Mouse (Mus musculus) hindbrain, embryonic 10.5 days (tissue): ENCODE data around the gene Ltbp3. TPM values are rescaled to one million over a fixed set of nuclear protein-coding genes. Genes with fewer than 3 reads are reported as not detected.

ENCODE experiments used
- polyA plus RNA-seq: library from polyadenylated mRNA; unstranded; fragments of >200 nt; fragmentation: Nextera tagmentation; extraction: Ambion mirVana; gene quantifications from 2 replicates; pipeline ENCODE4 v1.2.1, GENCODE M21; 2016

The Ltbp3 gene
- polyA plus RNA-seq, 1 experiment from 2014 or later = 6.9 TPM

Other genes with a start within 250 kb of the Ltbp3 start
- not detected in 2 replicates for gene 1700020D05Rik, start 237.1 kb upstream of the Ltbp3 start, polyA plus RNA-seq
- 8.9 and 18.7 TPM in 2 replicates for gene Snx32, start 230.4 kb upstream of the Ltbp3 start, polyA plus RNA-seq
- gene Ovol1, start 180.3 kb upstream of the Ltbp3 start, polyA plus RNA-seq = 0.39 and 0.77 TPM in 2 replicates
- gene Ap5b1, start 172.9 kb upstream of the Ltbp3 start, polyA plus RNA-seq = 1.6 and 2.6 TPM in 2 replicates
- 177 and 187 TPM in 2 replicates for gene Rnaseh2c, start 139.0 kb upstream of the Ltbp3 start, polyA plus RNA-seq
- 58.9 and 69.2 TPM in 2 replicates for gene Kat5, start 130.7 kb upstream of the Ltbp3 start, polyA plus RNA-seq
- gene Rela, start 103.4 kb upstream of the Ltbp3 start, polyA plus RNA-seq = 27.8 and 36.0 TPM in 2 replicates
- gene Sipa1, start 77.2 kb upstream of the Ltbp3 start, polyA plus RNA-seq = 27.5 and 27.6 TPM in 2 replicates
- gene Map3k11, start 52.2 kb upstream of the Ltbp3 start, polyA plus RNA-seq = 34.1 and 35.1 TPM in 2 replicates
- gene Pcnx3, start 52.0 kb upstream of the Ltbp3 start, polyA plus RNA-seq = 27.3 and 30.8 TPM in 2 replicates
- 0.16 and 0.21 TPM in 2 replicates for gene Kcnk7, start 36.5 kb upstream of the Ltbp3 start, polyA plus RNA-seq
- 9.7 and 10.1 TPM in 2 replicates for gene Ehbp1l1, start 14.6 kb upstream of the Ltbp3 start, polyA plus RNA-seq
- gene Fam89b, start 11.3 kb upstream of the Ltbp3 start, polyA plus RNA-seq = 149 and 192 TPM in 2 replicates
- gene Scyl1, start 30.5 kb downstream of the Ltbp3 start, polyA plus RNA-seq = 68.2 and 69.5 TPM in 2 replicates
- gene Frmd8, start 134.4 kb downstream of the Ltbp3 start, polyA plus RNA-seq = 37.2 and 37.8 TPM in 2 replicates
- 2.8 TPM in 2 replicates for gene Slc25a45, start 136.9 kb downstream of the Ltbp3 start, polyA plus RNA-seq
- gene Tigd3, start 153.2 kb downstream of the Ltbp3 start, polyA plus RNA-seq = 9.9 and 11.3 TPM in 2 replicates
- 225 TPM in 2 replicates for gene Dpf2, start 172.1 kb downstream of the Ltbp3 start, polyA plus RNA-seq
- 2.0 and 2.9 TPM in 2 replicates for gene Cdc42ep2, start 183.9 kb downstream of the Ltbp3 start, polyA plus RNA-seq
- gene Pola2, start 223.3 kb downstream of the Ltbp3 start, polyA plus RNA-seq = 83.7 and 110 TPM in 2 replicates
- not detected in 2 replicates for gene Slc22a20, start 245.2 kb downstream of the Ltbp3 start, polyA plus RNA-seq